In the genomic region with DNA sequence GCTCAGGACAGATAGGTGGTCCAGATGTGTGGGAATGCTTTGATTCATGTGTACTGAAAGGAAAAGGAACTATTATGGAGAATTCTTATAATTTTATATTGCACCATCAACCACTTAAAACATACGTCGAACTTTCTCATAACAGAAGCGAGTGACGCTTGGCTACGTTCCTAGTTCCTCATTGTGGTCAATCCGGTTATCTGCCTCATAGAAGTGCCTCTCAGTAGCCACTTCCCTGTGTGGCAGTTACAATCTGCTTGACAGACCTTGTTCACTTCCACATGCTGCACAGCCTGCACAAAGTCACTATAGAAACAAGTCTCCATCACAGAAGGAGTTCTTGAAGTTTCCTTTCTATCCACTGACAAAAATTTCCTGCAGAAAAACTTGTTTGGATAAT, we compare ENCODE assay signal across 13 mouse cellular contexts. TPM values are rescaled to one million over a fixed set of nuclear protein-coding genes. Genes with fewer than 3 reads are reported as not detected.
DNase-seq lines count a peak whose midpoint lies in the region; ATAC-seq and TF ChIP-seq lines count a peak whose summit lies in the region.
"Had no signal": no experiment of that assay in that cellular context is flagged by ENCODE, and none has a peak within 500 bp of the region (broad histone marks: within the 10 kb centered on the region; RNA-seq: fewer than 3 reads in every experiment).

No protein-coding gene starts in this region.

- no peak overlapping the region for H3K4me3 ChIP-seq in heart, embryonic 12.5 days
- H3K4me3 ChIP-seq in MEL (ENCODE audit: control insufficient read depth in 1 of 2, insufficient read depth in 1 of 2, low read depth in 2 of 2, low read length in 2 of 2), result no peak overlapping the region
- H3K4me3 ChIP-seq: neural tube, embryonic 12.5 days had no signal

- H3K27ac ChIP-seq in heart, embryonic 12.5 days (ENCODE audit: poor library complexity, severe bottlenecking), result no peak overlapping the region
- H3K27ac ChIP-seq in MEL (ENCODE audit: control insufficient read depth, low read depth, low read length), result no peak overlapping the region
- H3K27ac ChIP-seq: macrophage; neural tube, embryonic 12.5 days had no signal

- no peaks in the 10 kb centered on the region for H3K9me3 ChIP-seq in heart, embryonic 12.5 days (replicated peaks)
- H3K9me3 ChIP-seq in MEL (replicated peaks; ENCODE audit: insufficient read depth, low read length), result no peaks in the 10 kb centered on the region
- H3K9me3 ChIP-seq: neural tube, embryonic 12.5 days had no signal

- TF ChIP-seq POLR2A in MEL (IDR thresholded peaks at IDR 0.05; ENCODE audit: control insufficient read depth in 1 of 2, insufficient read depth in 1 of 2, low read depth in 1 of 2, low read length in 2 of 2, poor library complexity in 1 of 2), result no peak

- H3K4me1 ChIP-seq in heart, embryonic 12.5 days (replicated peaks), result no peaks in the 10 kb centered on the region
- H3K4me1 ChIP-seq in MEL (ENCODE audit: control insufficient read depth in 1 of 2, insufficient read depth in 2 of 2, low read length in 2 of 2), result no peaks in the 10 kb centered on the region

- H3K4me2 ChIP-seq in heart, embryonic 12.5 days, result no peak overlapping the region
- H3K4me2 ChIP-seq: neural tube, embryonic 12.5 days had no signal

- H3K9ac ChIP-seq in heart, embryonic 12.5 days, result no peak overlapping the region
- no peak overlapping the region for H3K9ac ChIP-seq in MEL (ENCODE audit: control insufficient read depth, low read depth, low read length, poor library complexity, severe bottlenecking)
- H3K9ac ChIP-seq: neural tube, embryonic 12.5 days had no signal

- peak; percentile 22 for DNase-seq in heart, adult 9 months (ENCODE audit: low spot score in 2 of 2)
- peak; percentile 94 for DNase-seq in MEL (ENCODE audit: low read depth, low spot score)
- DNase-seq in lung, adult 18-20 months, result peak; percentile 46 to 50
- no peak for DNase-seq in testis, postnatal 10 days (ENCODE audit: low spot score)
- DNase-seq in ovary, postnatal 36 days (ENCODE audit: low spot score), result no peak
- DNase-seq in layer of hippocampus, postnatal 10 days (ENCODE audit: low spot score in 2 of 2), result no peak
- DNase-seq: adrenal gland, postnatal 25 days; cerebellum, postnatal 25 days; thymus, postnatal 25 days had no signal

- no peak for TF ChIP-seq CTCF in MEL (IDR thresholded peaks at IDR 0.05 in 2 of 3, conservative IDR thresholded peaks at IDR 0.05 in 1 of 3; ENCODE audit: control insufficient read depth in 1 of 3, insufficient read depth in 1 of 3, low read depth in 2 of 3, low read length in 3 of 3, poor library complexity in 1 of 3, severe bottlenecking in 1 of 3)

- peak; percentile 88 to 93 for TF ChIP-seq EP300 in MEL (IDR thresholded peaks at IDR 0.05; ENCODE audit: low read depth in 1 of 2, low read length in 2 of 2)

- H3K79me2 ChIP-seq in MEL (ENCODE audit: control insufficient read depth, insufficient read depth, low read length, poor library complexity), result no peaks in the 10 kb centered on the region

- no peak for ATAC-seq in heart, embryonic 12.5 days (ENCODE audit: insufficient number of reproducible peaks, low FRiP score)
- peak; percentile 98 for ATAC-seq in monocyte, adult 5-6 weeks (replicated peaks; ENCODE audit: insufficient number of reproducible peaks, low FRiP score, low TSS enrichment, poor library complexity, severe bottlenecking)

- no peaks in the 10 kb centered on the region for H3K27me3 ChIP-seq in heart, embryonic 12.5 days (replicated peaks)
- no peaks in the 10 kb centered on the region for H3K27me3 ChIP-seq in MEL (ENCODE audit: control insufficient read depth in 1 of 2, insufficient read depth in 2 of 2, low read length in 2 of 2)
- H3K27me3 ChIP-seq: neural tube, embryonic 12.5 days had no signal

- no peaks in the 10 kb centered on the region for H3K36me3 ChIP-seq in heart, embryonic 12.5 days
- H3K36me3 ChIP-seq in MEL (ENCODE audit: control insufficient read depth in 1 of 2, insufficient read depth in 2 of 2, low read length in 2 of 2), result peaks cover 0 to 9% of the 10 kb centered on the region in 2 experiments; a peak in 2 of 4 replicates
- H3K36me3 ChIP-seq: neural tube, embryonic 12.5 days had no signal

- TF ChIP-seq RAD21 in MEL (IDR thresholded peaks at IDR 0.05; ENCODE audit: low read depth, low read length), result no peak

- 56% methylated on average over 6 of the region's 6 CpGs for WGBS in heart, embryonic 12.5 days

TF ChIP-seq in MEL, 35 proteins besides CTCF, POLR2A, EP300 and RAD21:
- no peak for TF ChIP-seq NRF1 (IDR thresholded peaks at IDR 0.05; ENCODE audit: insufficient read depth, low read depth, low read length, poor library complexity, severe bottlenecking)
- peak; percentile 58 for TF ChIP-seq TCF12 (IDR thresholded peaks at IDR 0.05; ENCODE audit: low read depth, low read length)
- peak; percentile 38; the same call in 1 of the 2 replicates for TF ChIP-seq TAL1 (IDR thresholded peaks at IDR 0.05; ENCODE audit: low read length)
- TF ChIP-seq E2F4 (IDR thresholded peaks at IDR 0.05; ENCODE audit: borderline replicate concordance, low read depth, low read length), result no peak
- TF ChIP-seq MYC (IDR thresholded peaks at IDR 0.05; ENCODE audit: low read depth, low read length), result 0 out of 2 replicates have a peak, but pooled peaks have one; percentile 41
- no peak for TF ChIP-seq MAZ (IDR thresholded peaks at IDR 0.05; ENCODE audit: low read depth, low read length)
- no peak for TF ChIP-seq ZMIZ1 (IDR thresholded peaks at IDR 0.05; ENCODE audit: low read depth, low read length)
- 0 out of 2 replicates have a peak, but pooled peaks have one; percentile 27 for TF ChIP-seq TBP (IDR thresholded peaks at IDR 0.05; ENCODE audit: low read depth, low read length)
- TF ChIP-seq POLR2AphosphoS2 (IDR thresholded peaks at IDR 0.05; ENCODE audit: low read length), result no peak
- TF ChIP-seq USF2 (IDR thresholded peaks at IDR 0.05; ENCODE audit: borderline replicate concordance in 1 of 2, insufficient read depth in 1 of 2, low read depth in 1 of 2, low read length in 2 of 2), result no peak
- TF ChIP-seq MEF2A (IDR thresholded peaks at IDR 0.05; ENCODE audit: extremely low read depth, insufficient replicate concordance, low read depth, low read length, poor library complexity, severe bottlenecking), result no peak
- TF ChIP-seq ETS1 (IDR thresholded peaks at IDR 0.05; ENCODE audit: low read depth, low read length), result peak; percentile 71; the same call in 1 of the 2 replicates
- no peak for TF ChIP-seq MAFK (IDR thresholded peaks at IDR 0.05; ENCODE audit: borderline replicate concordance, low read depth, low read length)
- TF ChIP-seq RCOR1 (IDR thresholded peaks at IDR 0.05; ENCODE audit: low read depth, low read length), result peak; percentile 92
- TF ChIP-seq GATA1 (IDR thresholded peaks at IDR 0.05; ENCODE audit: low read depth, low read length), result peak; percentile 88
- TF ChIP-seq MXI1 (IDR thresholded peaks at IDR 0.05; ENCODE audit: low read depth, low read length), result peak; percentile 36; the same call in 1 of the 2 replicates
- TF ChIP-seq ZC3H11A (IDR thresholded peaks at IDR 0.05; ENCODE audit: low read depth, low read length), result no peak
- no peak for TF ChIP-seq SMC3 (IDR thresholded peaks at IDR 0.05; ENCODE audit: low read depth, low read length)
- no peak for TF ChIP-seq CHD2 (IDR thresholded peaks at IDR 0.05; ENCODE audit: low read length)
- no peak for TF ChIP-seq CHD1 (IDR thresholded peaks at IDR 0.05; ENCODE audit: low read depth, low read length)
- no peak for TF ChIP-seq BHLHE40 (IDR thresholded peaks at IDR 0.05; ENCODE audit: borderline replicate concordance, low read depth, low read length)
- no peak for TF ChIP-seq NELFE (IDR thresholded peaks at IDR 0.05; ENCODE audit: low read depth, low read length)
- no peak for TF ChIP-seq USF1 (IDR thresholded peaks at IDR 0.05; ENCODE audit: low read depth, low read length)
- 0 out of 2 replicates have a peak, but pooled peaks have one; percentile 35 for TF ChIP-seq MAX (IDR thresholded peaks at IDR 0.05; ENCODE audit: low read length)
- TF ChIP-seq UBTF (IDR thresholded peaks at IDR 0.05; ENCODE audit: borderline replicate concordance, insufficient read depth, low read depth, low read length), result no peak
- TF ChIP-seq GABPA (IDR thresholded peaks at IDR 0.05; ENCODE audit: low read depth, low read length), result no peak
- no peak for TF ChIP-seq ZNF384 (IDR thresholded peaks at IDR 0.05; ENCODE audit: low read depth, low read length)
- no peak for TF ChIP-seq ZKSCAN1 (IDR thresholded peaks at IDR 0.05; ENCODE audit: low read depth, low read length)
- TF ChIP-seq HCFC1 (IDR thresholded peaks at IDR 0.05; ENCODE audit: low read depth, low read length), result no peak
- TF ChIP-seq JUND (IDR thresholded peaks at IDR 0.05; ENCODE audit: low read depth, low read length), result no peak
- TF ChIP-seq POLR2AphosphoS5 (IDR thresholded peaks at IDR 0.05; ENCODE audit: borderline replicate concordance, low read depth, low read length), result no peak
- TF ChIP-seq SIN3A (IDR thresholded peaks at IDR 0.05; ENCODE audit: low read length), result 0 out of 2 replicates have a peak, but pooled peaks have one; percentile 22
- TF ChIP-seq MYB (IDR thresholded peaks at IDR 0.05; ENCODE audit: low read depth, low read length), result peak; percentile 75; the same call in 1 of the 2 replicates
- no peak for TF ChIP-seq KAT2A (conservative IDR thresholded peaks at IDR 0.05; ENCODE audit: low read depth, low read length)
- TF ChIP-seq ELF1 (IDR thresholded peaks at IDR 0.05; ENCODE audit: low read depth, low read length), result 0 out of 2 replicates have a peak, but pooled peaks have one; percentile 14

RNA-seq across cellular contexts. Expression of a gene that starts 51.0 kb away (rescaled TPM):
- polyA plus RNA-seq in heart, embryonic 12.5 days (2016; fragmentation: Nextera tagmentation; extraction: Ambion mirVana), result 0.18 TPM in 1 of 2 replicates, not detected in the other
- not detected in 2 replicates for total RNA-seq in MEL (2012; rRNA removed)
- not detected for polyA plus RNA-seq in MEL (2012; ENCODE audit: insufficient read depth in 1 of 2, insufficient read length in 2 of 2, low read depth in 1 of 2, low replicate concordance in 2 of 2, missing spikeins in 1 of 2)
- total RNA-seq in monocyte, adult 5-6 weeks (2017), result not detected in 3 replicates
- 10 to 100 TPM; 13.5 to 15.6 TPM for total RNA-seq in layer of hippocampus, postnatal 10 days (2021)
- total RNA-seq: adrenal gland, postnatal 25 days had no signal

Comparison
In these comparisons a context has a peak if more than half of its experiments do, and no peak if none do; other contexts are left out.
1. DNase-seq: peak in heart, adult 9 months (2 of 2), MEL (single experiment) and lung, adult 18-20 months (2 of 2); none in testis, postnatal 10 days (single experiment), ovary, postnatal 36 days (single experiment) and layer of hippocampus, postnatal 10 days (0 of 2).
2. RNA of a gene that starts 51.0 kb away (total RNA-seq): 13.5 to 15.6 TPM in layer of hippocampus, postnatal 10 days; not detected in MEL and not detected in monocyte, adult 5-6 weeks; every median in the first group is over 10 times any median in the second.